Mouse (Mus musculus) testis, adult 10 weeks (tissue): ENCODE data around the gene Asnsd1. TPM values are rescaled to one million over a fixed set of nuclear protein-coding genes. Genes with fewer than 3 reads are reported as not detected.

Experiments
- polyA plus RNA-seq: library from polyadenylated mRNA; stranded (reverse); fragments of 350-450 nt; fragmentation: Illumina TruSeq; extraction: RNeasy Lipid Tissue Mini Kit (QIAGEN cat#74804); gene quantifications from one replicate; pipeline ENCODE4 v1.2.3, GENCODE M21; 2014; ENCODE audit warnings: low read depth, low replicate concordance

The Asnsd1 gene
- polyA plus RNA-seq = 500 TPM

DNA sequence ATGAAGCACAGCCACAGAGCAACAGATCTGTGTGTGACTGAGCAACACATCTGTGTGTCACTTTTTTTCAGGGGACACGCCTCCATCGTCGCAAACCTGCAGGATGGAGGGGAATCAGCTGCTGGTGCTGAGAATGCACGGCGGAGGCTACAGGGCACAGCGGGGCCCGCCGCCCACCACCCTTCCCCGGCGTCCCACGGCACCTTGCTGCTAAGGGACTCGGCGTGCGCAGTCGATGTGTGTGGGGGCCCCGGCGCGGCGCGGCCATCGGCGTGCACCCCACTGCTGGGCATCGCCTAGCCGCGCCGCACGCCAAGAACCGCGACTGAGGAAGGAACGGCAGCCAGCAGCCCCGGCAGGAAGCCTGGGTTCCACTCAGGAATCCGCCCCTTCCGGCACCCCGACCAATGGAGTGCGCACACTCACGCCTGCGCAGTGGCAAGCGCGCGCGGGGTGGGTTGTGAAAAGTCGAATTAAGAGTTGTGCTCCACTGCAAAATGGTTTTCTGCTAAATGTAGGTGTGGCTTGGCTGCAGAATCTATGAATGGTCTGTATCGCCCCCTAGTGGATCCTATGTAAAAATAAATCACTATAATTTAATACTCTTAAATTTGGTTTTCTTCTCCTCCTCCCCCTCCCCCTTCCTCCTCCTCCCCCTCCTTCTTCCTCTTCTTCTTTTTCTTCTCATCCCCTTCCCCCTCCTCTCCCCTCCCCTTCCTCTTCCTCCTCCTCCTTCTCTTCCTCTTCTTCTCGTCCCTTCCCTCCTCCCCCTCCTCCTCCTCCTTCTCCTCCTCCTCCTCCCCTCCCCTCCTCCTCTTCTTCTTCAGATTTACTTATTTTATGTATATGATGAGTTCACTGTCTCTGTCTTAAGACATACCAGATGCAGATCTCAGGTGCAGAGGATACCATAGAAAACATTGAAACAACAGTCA lies at the start of gene Asnsd1, which contains the start of the genes Asdurf and Gm28551:
TSS of gene Asnsd1 (minus strand) at position 426 of the 935 bp plus-strand sequence.
TSS of gene Asdurf (minus strand) at position 293 of the 935 bp plus-strand sequence.
TSS of gene Gm28551 (minus strand) at position 341 of the 935 bp plus-strand sequence.

DNA sequence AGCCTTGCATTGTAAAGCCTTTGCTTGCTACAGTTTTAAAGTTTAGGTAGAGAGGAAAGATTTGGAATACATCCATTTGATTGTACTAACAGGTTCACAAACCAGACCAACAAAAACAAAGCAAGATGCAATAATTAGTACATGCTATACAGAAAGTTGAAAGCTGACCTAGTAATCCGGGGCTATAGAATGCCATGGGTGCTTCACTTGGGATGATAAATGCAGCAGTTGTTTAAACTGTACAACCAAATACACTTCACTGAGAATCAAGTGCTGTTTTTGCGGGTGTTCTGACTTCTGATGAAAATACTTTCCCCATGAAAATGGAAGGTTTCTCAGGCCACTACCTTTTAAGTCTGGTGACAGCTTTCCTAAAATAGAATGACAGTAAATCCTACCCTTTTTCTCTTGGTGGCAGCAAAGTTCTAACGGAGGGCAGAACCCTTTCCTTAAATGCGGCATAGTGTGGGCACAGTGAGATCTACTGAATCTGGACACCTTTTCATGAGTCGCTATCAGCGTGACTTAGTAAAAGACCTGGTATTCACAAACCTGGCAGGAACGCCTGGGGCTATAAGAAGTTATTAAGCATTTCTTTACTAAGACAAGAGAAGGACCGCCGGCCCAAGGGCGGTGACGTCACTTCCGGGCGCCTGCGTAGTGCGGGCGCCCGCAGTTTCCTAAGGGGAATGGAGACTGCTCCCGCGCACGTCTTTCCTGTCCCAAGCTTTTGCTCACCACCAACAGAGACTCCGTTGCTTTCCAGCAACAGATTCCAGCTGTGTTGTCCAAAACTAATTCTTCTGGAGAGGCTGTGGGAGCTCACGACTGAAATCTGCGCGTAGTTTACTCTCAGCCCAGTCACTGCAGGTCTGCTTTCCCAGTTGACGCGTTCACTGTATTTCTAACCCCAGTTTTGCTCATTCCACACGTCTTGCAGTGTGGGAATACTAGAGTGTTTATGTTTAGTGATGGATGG lies 39.3 kb downstream of the Asnsd1 start, which contains the start of gene Osgepl1:
TSS of gene Osgepl1 (plus strand) at position 636 of the 979 bp plus-strand sequence.

DNA sequence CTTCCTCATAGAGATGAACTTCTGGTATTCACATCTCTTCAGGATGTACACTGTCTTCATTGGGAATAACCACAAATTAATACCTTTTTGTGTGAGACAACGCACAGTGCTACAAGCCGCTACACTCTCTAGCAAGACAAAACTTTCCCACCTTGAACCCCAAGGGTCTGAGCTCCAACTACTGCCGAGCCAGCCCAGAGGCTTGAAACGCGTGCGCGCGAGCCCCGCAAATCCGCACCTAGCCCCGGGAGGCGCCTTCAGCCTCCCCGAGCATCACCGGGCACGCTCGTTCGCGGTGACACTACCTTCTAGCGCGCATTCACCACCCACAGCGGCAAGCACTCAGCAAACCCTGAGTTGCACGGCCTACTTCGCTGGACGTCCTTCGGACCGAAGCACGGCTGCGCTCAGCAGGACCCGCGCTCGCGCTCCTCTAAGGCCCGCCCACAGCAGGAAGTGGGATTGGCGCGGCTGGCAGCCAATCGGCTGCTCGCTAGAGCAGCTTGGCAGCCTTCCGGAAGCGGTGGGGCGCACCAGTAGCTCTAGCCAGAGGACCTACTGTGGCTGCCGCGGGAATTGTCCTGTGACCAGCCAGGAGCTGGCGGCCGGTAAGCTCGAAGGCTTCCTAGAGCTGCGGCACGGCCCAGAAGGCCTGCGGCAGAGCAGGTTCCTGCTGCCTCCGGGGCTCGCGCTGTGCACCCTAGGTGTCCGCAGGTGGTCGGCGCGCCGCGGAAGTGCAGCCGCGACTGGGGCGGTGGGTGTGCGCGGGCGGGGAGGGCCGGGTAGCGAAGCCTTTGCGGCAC lies 55.8 kb downstream of the Asnsd1 start, which contains the start of the genes Pms1, Ormdl1 and Gm28778:
TSS of gene Pms1 (minus strand) at position 438 of the 803 bp plus-strand sequence.
TSS of gene Ormdl1 (plus strand) at position 515 of the 803 bp plus-strand sequence.
TSS of gene Gm28778 (plus strand) at position 531 of the 803 bp plus-strand sequence.

Other genes with a start within 250 kb of the Asnsd1 start
- gene 1700019A02Rik, start 165.1 kb downstream of the Asnsd1 start, polyA plus RNA-seq = 923 TPM
- gene Pms1, start 55.7 kb downstream of the Asnsd1 start, polyA plus RNA-seq = 5.9 TPM
- gene Ormdl1, start 55.7 kb downstream of the Asnsd1 start, polyA plus RNA-seq = 12.4 TPM
- not detected for gene Gm28778, start 55.6 kb downstream of the Asnsd1 start, polyA plus RNA-seq
- 75.9 TPM for gene Osgepl1, start 39.1 kb downstream of the Asnsd1 start, polyA plus RNA-seq
- 736 TPM for gene Asdurf, start 133 bp downstream of the Asnsd1 start, polyA plus RNA-seq
- 3.6 TPM for gene Gm28551, start 85 bp downstream of the Asnsd1 start, polyA plus RNA-seq